Mouse (Mus musculus) thymus, adult 2 months (tissue): ENCODE data around the gene 2010111I01Rik. TPM values are rescaled to one million over a fixed set of nuclear protein-coding genes. Genes with fewer than 3 reads are reported as not detected.

ENCODE experiments used
- DNase-seq: peaks from one replicate; pipeline ENCODE4 v3.0.0; 2021
- H3K27ac ChIP-seq: fragments of 200-500 bp; 2 replicates; pipeline ENCODE4 v1.5.1; 2012; ENCODE audit warnings: low read length, control low read depth; ENCODE audit not compliant: control insufficient read depth, insufficient read depth
- H3K27me3 ChIP-seq: fragments of 200-500 bp; 2 replicates; pipeline ENCODE4 v1.6.1; 2012; ENCODE audit warnings: mild to moderate bottlenecking, low read length, moderate library complexity, mixed read lengths; ENCODE audit not compliant: control insufficient read depth, insufficient read depth
- H3K36me3 ChIP-seq: fragments of 200-500 bp; 2 replicates; pipeline ENCODE4 v1.6.1; 2012; ENCODE audit warnings: mild to moderate bottlenecking, low read length, moderate library complexity; ENCODE audit not compliant: control insufficient read depth, insufficient read depth
- H3K4me1 ChIP-seq: fragments of 200-500 bp; replicated peaks from 2 replicates; pipeline ENCODE4 v1.6.1; 2012; ENCODE audit warnings: low read length; ENCODE audit not compliant: control insufficient read depth, insufficient read depth
- H3K4me3 ChIP-seq: fragments of 200-500 bp; 2 replicates; pipeline ENCODE4 v1.5.1; 2012; ENCODE audit warnings: mild to moderate bottlenecking, low read length, control low read depth, moderate library complexity; ENCODE audit not compliant: control insufficient read depth, insufficient read depth
- CTCF ChIP-seq: fragments of 200-500 bp; IDR thresholded peaks from 2 replicates; pipeline ENCODE4 v1.5.1; 2012; ENCODE audit warnings: mild to moderate bottlenecking, control low read depth, low read length, moderate library complexity, borderline replicate concordance; ENCODE audit not compliant: control insufficient read depth, poor library complexity, insufficient read depth; ENCODE audit errors: extremely low read depth
- POLR2A ChIP-seq: fragments of 200-500 bp; IDR thresholded peaks from 2 replicates; pipeline ENCODE4 v1.6.1; 2012; ENCODE audit warnings: mild to moderate bottlenecking, low read length, control low read depth, moderate library complexity; ENCODE audit not compliant: control insufficient read depth, poor library complexity, insufficient read depth; ENCODE audit errors: extremely low read depth
- WGBS: fragments of 180-500 bp; shearing (Covaris S2); methylation state at CpG from one replicate; pipeline ENCODE4 v1.1.7; 2018; 5-methylcytosine and 5-hydroxymethylcytosine counted together
- polyA plus RNA-seq: library from polyadenylated mRNA; depleted of rRNA; stranded (reverse); fragments of >200 nt; gene quantifications from 2 replicates; pipeline ENCODE4 v1.2.3, GENCODE M21; 2012

Gene 2010111I01Rik
- polyA plus RNA-seq, 1 experiment: 61.4 TPM

- Histone ChIP-seq H3K36me3 (no peaks in the 10 kb centered on the region), H3K27me3 (no peaks in the 10 kb centered on the region), H3K4me1 (peaks cover 33% of the 10 kb centered on the region), H3K27ac (no peak overlapping the region), H3K4me3 (no peak overlapping the region)
- 88% methylated on average over 7 of the region's 7 CpGs for WGBS
- no peak for DNase-seq
- TF ChIP-seq CTCF (no peak), POLR2A (no peak)
Measured at GRCm38 (mm10) chr13:63256807-63257206, 292.1 kb downstream of the 2010111I01Rik start.

- H3K36me3 ChIP-seq: no peaks in the 10 kb centered on the region
- H3K4me1 ChIP-seq: peaks cover 37% of the 10 kb centered on the region
- WGBS: 88% methylated on average over 6 of the region's 6 CpGs
- H3K27me3 ChIP-seq: no peaks in the 10 kb centered on the region
- DNase-seq: no peak
- H3K27ac ChIP-seq: no peak overlapping the region
- TF ChIP-seq POLR2A: no peak
- TF ChIP-seq CTCF: no peak
- no peak overlapping the region for H3K4me3 ChIP-seq
Measured at GRCm38 (mm10) chr13:63258167-63258582, 293.5 kb downstream of the 2010111I01Rik start.

- 92% methylated on average over 4 of the region's 4 CpGs for WGBS
- H3K36me3 ChIP-seq: no peaks in the 10 kb centered on the region
- H3K4me1 ChIP-seq: peaks cover 41% of the 10 kb centered on the region
- no peaks in the 10 kb centered on the region for H3K27me3 ChIP-seq
- TF ChIP-seq CTCF (no peak), POLR2A (no peak)
- H3K27ac ChIP-seq: no peak overlapping the region
- DNase-seq: no peak
- no peak overlapping the region for H3K4me3 ChIP-seq
Measured at GRCm38 (mm10) chr13:63258671-63259070, 294.0 kb downstream of the 2010111I01Rik start.

- Histone ChIP-seq H3K4me3 (no peak overlapping the region), H3K27ac (no peak overlapping the region), H3K4me1 (peaks cover 47% of the 10 kb centered on the region), H3K36me3 (no peaks in the 10 kb centered on the region), H3K27me3 (no peaks in the 10 kb centered on the region)
- no peak for DNase-seq
- WGBS: 92% methylated on average over 4 of the region's 4 CpGs
- TF ChIP-seq CTCF (no peak), POLR2A (no peak)
Measured at GRCm38 (mm10) chr13:63260133-63260532, 295.4 kb downstream of the 2010111I01Rik start.

GRCm38 (mm10) chr13:63260753-63261631, 296.3 kb downstream of the 2010111I01Rik start:
- DNase-seq: peak; percentile 68
- H3K4me1 ChIP-seq: peaks cover 46% of the 10 kb centered on the region
- no peaks in the 10 kb centered on the region for H3K36me3 ChIP-seq
- H3K4me3 ChIP-seq: peak overlapping the region; percentile 8
- TF ChIP-seq POLR2A (no peak), CTCF (no peak)
- peak overlapping the region; percentile 72 for H3K27ac ChIP-seq
- 23% methylated on average over 18 of the region's 18 CpGs for WGBS
- no peaks in the 10 kb centered on the region for H3K27me3 ChIP-seq

- no peaks in the 10 kb centered on the region for H3K27me3 ChIP-seq
- peaks cover 44% of the 10 kb centered on the region for H3K4me1 ChIP-seq
- no peaks in the 10 kb centered on the region for H3K36me3 ChIP-seq
- WGBS: 10% methylated on average over 3 of the region's 3 CpGs
- no peak overlapping the region for H3K4me3 ChIP-seq
- DNase-seq: peak; percentile 46
- TF ChIP-seq POLR2A (no peak), CTCF (no peak)
- H3K27ac ChIP-seq: peak overlapping the region; percentile 72
Measured at GRCm38 (mm10) chr13:63261676-63262075, 297.0 kb downstream of the 2010111I01Rik start.
